Mouse (Mus musculus) ES-E14 (cell line): ENCODE measurements around the gene Ppp4r2.

Source experiments
- CHD2 ChIP-seq: IDR thresholded peaks from 2 replicates; pipeline ENCODE4 v1.6.1; 2014; ENCODE audit warnings: mild to moderate bottlenecking, low read depth, low read length, inconsistent platforms
- HCFC1 ChIP-seq: IDR thresholded peaks from 2 replicates; pipeline ENCODE4 v1.6.1; 2012; ENCODE audit warnings: low read length, inconsistent platforms, borderline replicate concordance; ENCODE audit not compliant: insufficient read depth
- MAFK ChIP-seq: IDR thresholded peaks from 2 replicates; pipeline ENCODE4 v1.6.1; 2014; ENCODE audit warnings: mild to moderate bottlenecking, low read depth, low read length, inconsistent platforms; ENCODE audit not compliant: insufficient read depth
- ZC3H11A ChIP-seq: IDR thresholded peaks from 2 replicates; pipeline ENCODE4 v1.6.1; 2012; ENCODE audit warnings: low read depth, mild to moderate bottlenecking, inconsistent platforms, low read length, borderline replicate concordance
- ZNF384 ChIP-seq: IDR thresholded peaks from 2 replicates; pipeline ENCODE4 v1.6.1; 2012; ENCODE audit warnings: low read depth, low read length, inconsistent platforms

DNA sequence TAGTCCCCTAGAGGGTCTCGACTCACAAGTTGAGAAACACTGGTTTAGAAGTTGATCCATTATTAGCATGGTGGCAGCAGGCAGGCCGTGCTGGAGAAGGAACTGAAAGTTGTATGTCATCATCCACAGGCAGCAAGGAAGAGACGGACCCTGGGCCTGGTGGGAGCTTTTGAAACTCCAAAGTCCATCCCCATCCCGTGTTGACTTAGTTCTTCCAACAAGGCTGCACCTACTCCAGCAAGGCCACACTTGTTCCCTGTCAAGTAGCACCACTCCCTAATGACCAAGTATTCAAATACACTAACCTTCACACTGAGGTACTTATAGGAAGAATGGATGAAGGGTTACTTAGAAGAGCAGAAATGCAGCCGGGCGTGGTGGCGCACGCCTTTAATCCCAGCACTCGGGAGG is 17.3 kb downstream of the Ppp4r2 start:
- TF ChIP-seq ZC3H11A = no peak
- TF ChIP-seq HCFC1 = no peak
- TF ChIP-seq MAFK = no peak
- no peak for TF ChIP-seq CHD2
- no peak for TF ChIP-seq ZNF384
